Mouse (Mus musculus): ENCODE data around the gene Syt9.
A peak's percentile ranks its signal among the peaks of the same experiment; 100 is the strongest.

Syt9 gene

GRCm38 (mm10) chr7:107370232-107371125, at the start of gene Syt9:
Syt9 (plus strand) TSS chr7:107370728.
- peak; percentile 84 for DNase-seq

- no peak for DNase-seq
Observed at GRCm38 (mm10) chr7:107339013-107339412, 31.5 kb upstream of the Syt9 start.

- no peak for DNase-seq
Observed at GRCm38 (mm10) chr7:107339560-107340057, 30.9 kb upstream of the Syt9 start.

GRCm38 (mm10) chr7:107340221-107340620, 30.3 kb upstream of the Syt9 start:
- no peak for DNase-seq

GRCm38 (mm10) chr7:107341519-107342190, 28.9 kb upstream of the Syt9 start:
- no peak for DNase-seq

DNA sequence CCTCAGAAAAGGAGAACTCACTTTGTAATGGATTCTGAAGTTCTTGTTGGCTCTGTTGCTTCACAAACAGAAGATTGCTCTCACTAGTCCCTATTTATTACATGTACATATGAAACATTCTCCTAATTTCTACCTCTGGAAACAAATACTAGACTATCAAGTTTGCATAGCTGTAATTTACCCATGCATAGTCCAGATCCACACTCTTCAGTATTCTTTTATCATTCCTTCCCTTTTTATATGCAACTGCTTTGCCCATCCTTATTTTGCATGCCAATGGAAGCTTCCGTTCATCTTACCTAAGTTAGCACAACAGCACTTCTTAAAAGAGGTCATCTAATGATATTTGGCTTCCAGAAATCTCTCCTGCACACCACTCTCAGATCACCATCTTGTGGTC, 21.3 kb upstream of the Syt9 start:
- DNase-seq, result no peak

DNA sequence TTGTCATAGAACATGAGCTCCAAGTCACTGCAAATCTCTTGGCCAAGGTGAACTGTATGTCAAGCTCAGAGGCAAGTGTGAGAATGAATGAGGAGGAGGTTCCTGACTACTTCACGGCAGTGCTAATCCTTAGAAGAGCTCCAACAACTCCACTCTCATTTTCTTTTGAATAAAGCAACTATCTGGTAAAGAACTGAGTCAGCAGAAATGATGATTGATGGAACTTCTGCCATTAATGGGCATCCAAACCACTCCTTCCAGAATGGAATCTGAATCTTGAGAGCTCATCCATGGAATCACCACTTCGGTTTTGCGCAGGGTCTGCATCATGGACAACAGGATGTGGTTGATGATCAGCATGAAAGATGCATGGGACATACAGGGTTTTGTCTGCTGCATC, 8.4 kb upstream of the Syt9 start:
- DNase-seq, result no peak

GRCm38 (mm10) chr7:107362634-107363033, 7.9 kb upstream of the Syt9 start:
- no peak for DNase-seq

DNA sequence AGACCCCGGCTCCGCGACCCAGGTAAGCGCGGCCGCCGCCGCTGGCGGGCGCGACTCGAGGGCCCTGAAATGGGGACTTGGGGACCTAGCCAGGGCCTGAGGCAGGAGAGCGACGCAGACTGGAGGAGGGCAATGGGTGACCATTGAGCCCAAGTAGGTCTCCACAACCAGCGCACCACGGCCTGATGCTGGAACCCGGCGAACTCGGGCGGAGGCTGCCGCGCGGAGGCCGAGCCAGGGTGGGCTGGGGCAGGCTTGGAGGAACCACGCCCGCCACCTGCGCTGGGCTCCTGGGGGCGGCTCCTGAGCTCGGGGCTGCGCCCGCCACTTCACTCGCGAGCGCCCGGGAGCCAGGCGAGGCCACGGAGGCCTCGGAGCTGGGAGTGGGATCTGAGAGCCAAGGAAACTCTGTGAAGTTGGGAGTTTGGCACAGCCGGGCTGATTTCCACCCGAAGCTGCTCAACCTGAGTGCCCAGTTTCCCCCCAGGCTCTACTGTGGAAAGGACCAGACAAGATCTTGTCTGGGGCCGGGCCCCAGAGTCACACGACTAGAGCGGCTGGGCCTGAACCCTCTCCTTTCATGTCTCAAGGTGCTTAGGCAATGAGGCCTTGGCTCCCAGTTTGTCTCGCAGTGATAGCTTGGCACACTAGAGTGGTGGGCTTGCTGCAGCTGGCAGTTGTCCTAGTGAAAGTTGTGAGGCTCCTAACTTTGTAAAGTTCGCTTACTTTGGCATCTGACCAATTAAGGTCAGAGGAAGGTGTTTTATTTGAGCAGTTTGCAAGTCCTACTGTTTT, 795 bp downstream of the Syt9 start:
- DNase-seq, result peak; percentile 39

- DNase-seq, result no peak
Observed at GRCm38 (mm10) chr7:107380562-107380961, 10.0 kb downstream of the Syt9 start.

DNA sequence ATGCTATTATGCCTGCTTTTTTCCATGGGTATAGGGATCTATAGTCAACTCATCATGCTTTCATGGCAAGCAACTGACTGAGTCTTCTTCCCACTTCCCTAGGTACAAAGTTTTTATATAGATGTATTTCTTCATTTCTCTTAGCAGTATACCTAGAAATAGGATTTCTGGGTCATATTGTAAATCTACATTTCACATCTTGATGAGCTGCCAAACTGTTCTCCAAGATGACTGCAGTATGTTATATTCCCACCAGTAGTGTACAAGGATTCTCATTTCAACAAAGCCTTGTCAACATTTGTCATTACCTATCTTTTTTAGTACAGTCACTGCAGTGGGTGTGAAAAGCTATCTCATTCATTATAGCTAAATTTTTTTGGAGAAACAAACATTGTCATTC, 19.1 kb downstream of the Syt9 start:
- no peak for DNase-seq

DNA sequence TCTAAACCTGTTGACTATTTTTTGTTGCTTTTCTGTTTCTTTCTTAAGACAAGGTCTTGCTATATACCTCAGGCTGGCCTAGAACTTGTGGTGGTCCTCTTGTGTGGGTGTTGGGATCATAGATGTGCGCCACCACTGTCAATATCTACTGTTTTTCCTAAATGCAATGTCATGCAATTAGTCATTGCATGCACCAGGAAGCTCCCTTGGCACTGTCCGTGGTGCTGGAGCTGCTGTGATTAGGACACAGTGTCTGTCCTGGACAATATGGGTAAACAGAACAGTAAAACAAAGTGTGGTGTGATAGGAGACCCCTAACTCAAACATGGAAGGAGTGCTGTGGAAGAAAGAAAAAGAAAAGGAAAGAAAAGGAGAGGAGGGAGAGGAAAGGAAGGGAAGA, 22.2 kb downstream of the Syt9 start:
- peak; percentile 60 for DNase-seq

- DNase-seq, result no peak
Observed at GRCm38 (mm10) chr7:107400061-107400799, 29.7 kb downstream of the Syt9 start.

- DNase-seq, result no peak
Observed at GRCm38 (mm10) chr7:107403261-107403660, 32.7 kb downstream of the Syt9 start.

- DNase-seq, result no peak
Observed at GRCm38 (mm10) chr7:107414928-107415327, 44.4 kb downstream of the Syt9 start.

- DNase-seq, result no peak
Observed at GRCm38 (mm10) chr7:107417043-107417850, 46.7 kb downstream of the Syt9 start.

GRCm38 (mm10) chr7:107437381-107437780, 66.9 kb downstream of the Syt9 start:
- no peak for DNase-seq

DNA sequence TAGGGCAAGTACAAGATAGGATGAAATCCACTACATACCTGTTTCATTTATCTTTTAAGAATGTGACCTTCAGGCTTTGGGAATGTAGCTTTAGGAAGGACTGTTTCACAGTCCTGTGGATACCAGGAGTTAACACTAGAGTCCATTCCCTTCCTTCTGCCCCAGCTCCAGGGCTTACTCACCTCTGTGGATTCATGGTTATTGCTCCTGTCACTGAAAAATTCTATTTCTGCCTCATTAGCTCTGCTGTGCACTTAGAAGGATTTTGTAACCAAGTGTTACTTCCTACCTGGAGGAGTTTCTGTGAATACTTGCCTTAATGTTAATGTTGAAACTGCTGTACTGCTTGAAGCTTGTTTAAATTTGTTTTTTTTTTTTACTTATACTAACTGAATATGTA, 74.1 kb downstream of the Syt9 start:
- no peak for DNase-seq

- DNase-seq, result no peak
Observed at GRCm38 (mm10) chr7:107454660-107455059, 84.1 kb downstream of the Syt9 start.

DNA sequence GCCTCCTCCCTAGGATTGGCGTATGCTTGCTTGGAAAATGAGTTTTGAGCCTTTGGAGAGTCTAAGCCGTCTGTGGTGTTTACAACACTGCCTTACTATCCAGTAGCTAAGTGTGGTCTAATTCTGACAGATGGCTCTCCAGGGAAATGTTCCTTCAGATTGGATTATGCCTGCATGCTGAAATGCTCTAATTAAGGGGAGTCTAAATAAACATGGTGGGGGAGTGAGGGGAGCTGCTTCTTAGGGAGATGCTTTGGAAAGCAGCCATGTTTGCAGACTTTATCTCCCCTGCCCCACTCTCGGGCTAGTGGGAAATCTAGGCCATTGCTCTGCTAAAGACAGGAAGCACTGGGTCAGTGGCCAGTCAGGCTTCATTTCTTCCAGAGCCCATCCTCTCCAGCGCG, 84.6 kb downstream of the Syt9 start:
- peak; percentile 5 for DNase-seq

DNA sequence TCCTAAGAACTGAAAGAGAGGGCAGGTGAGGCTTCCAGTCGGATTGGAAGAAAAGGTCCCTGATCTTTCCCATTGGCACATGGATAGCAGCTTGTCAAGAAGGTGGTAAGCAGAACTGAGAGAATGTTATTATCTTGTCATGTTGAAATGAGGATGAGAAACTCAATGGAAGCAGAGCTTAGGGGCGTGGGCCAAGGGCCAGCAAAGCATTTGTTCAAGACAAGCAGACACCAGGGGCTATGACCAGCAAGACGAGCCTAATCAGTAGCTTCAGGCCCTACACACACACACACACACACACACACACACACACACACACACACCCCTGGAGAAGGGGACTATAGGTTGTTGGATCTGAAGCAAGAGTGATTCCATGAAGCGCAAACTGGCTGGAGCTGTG, 90.6 kb downstream of the Syt9 start:
- DNase-seq, result no peak
